Mouse (Mus musculus) embryonic facial prominence, embryonic 12.5 days (tissue): ENCODE measurements at regions not wholly inside any gene's neighbourhood (a gene's known extent, or its start where the extent isn't known, plus 50 kb on each side); places are given as distances from the start of the nearest gene placed in this dataset.

Experiments used
- ATAC-seq: fragments of 200-750 bp; cut with Nextera tagmentation; 2 replicates; pipeline ENCODE4 v1.8.0; 2017; ENCODE audit not compliant: insufficient number of reproducible peaks, insufficient read depth, low FRiP score, low TSS enrichment
- H3K27ac ChIP-seq: fragments of 300-500 bp; sonication (generic); 2 replicates; pipeline ENCODE4 v1.5.1; 2016; ENCODE audit warnings: mild to moderate bottlenecking
- H3K27me3 ChIP-seq: fragments of 300-500 bp; sonication (generic); 2 replicates; pipeline ENCODE4 v1.6.1; 2016; ENCODE audit warnings: mild to moderate bottlenecking, moderate library complexity
- H3K36me3 ChIP-seq: fragments of 300-500 bp; sonication (generic); 2 replicates; pipeline ENCODE4 v1.6.1; 2016; ENCODE audit warnings: mild to moderate bottlenecking
- H3K4me1 ChIP-seq: fragments of 300-500 bp; sonication (generic); 2 replicates; pipeline ENCODE4 v1.6.1; 2016
- H3K4me2 ChIP-seq: fragments of 300-500 bp; sonication (generic); replicated peaks from 2 replicates; pipeline ENCODE4 v1.6.1; 2016; ENCODE audit warnings: mild to moderate bottlenecking, moderate library complexity
- H3K4me3 ChIP-seq: fragments of 300-500 bp; sonication (generic); 2 replicates; pipeline ENCODE4 v1.5.1; 2016; ENCODE audit warnings: mild to moderate bottlenecking
- H3K9ac ChIP-seq: fragments of 300-500 bp; sonication (generic); 2 replicates; pipeline ENCODE4 v1.6.1; 2016; ENCODE audit warnings: mild to moderate bottlenecking, moderate library complexity
- H3K9me3 ChIP-seq: fragments of 300-500 bp; sonication (generic); 2 replicates; pipeline ENCODE4 v1.6.1; 2016; ENCODE audit warnings: mild to moderate bottlenecking, moderate library complexity
- WGBS: fragments of 180-500 bp; shearing (Covaris S2); methylation state at CpG from one replicate; pipeline ENCODE4 v1.1.7; 2016; 5-methylcytosine and 5-hydroxymethylcytosine counted together

GRCm38 (mm10) chr16:49982180-49982579, 181.8 kb downstream of the Cd47 start:
- Histone ChIP-seq H3K9ac (no peak overlapping the region), H3K27me3 (no peaks in the 10 kb centered on the region), H3K27ac (no peak overlapping the region), H3K4me1 (no peaks in the 10 kb centered on the region), H3K4me3 (no peak overlapping the region), H3K9me3 (no peaks in the 10 kb centered on the region), H3K36me3 (no peaks in the 10 kb centered on the region), H3K4me2 (no peak overlapping the region)
- 78% methylated on average over 4 of the region's 4 CpGs for WGBS
- no peak for ATAC-seq

DNA sequence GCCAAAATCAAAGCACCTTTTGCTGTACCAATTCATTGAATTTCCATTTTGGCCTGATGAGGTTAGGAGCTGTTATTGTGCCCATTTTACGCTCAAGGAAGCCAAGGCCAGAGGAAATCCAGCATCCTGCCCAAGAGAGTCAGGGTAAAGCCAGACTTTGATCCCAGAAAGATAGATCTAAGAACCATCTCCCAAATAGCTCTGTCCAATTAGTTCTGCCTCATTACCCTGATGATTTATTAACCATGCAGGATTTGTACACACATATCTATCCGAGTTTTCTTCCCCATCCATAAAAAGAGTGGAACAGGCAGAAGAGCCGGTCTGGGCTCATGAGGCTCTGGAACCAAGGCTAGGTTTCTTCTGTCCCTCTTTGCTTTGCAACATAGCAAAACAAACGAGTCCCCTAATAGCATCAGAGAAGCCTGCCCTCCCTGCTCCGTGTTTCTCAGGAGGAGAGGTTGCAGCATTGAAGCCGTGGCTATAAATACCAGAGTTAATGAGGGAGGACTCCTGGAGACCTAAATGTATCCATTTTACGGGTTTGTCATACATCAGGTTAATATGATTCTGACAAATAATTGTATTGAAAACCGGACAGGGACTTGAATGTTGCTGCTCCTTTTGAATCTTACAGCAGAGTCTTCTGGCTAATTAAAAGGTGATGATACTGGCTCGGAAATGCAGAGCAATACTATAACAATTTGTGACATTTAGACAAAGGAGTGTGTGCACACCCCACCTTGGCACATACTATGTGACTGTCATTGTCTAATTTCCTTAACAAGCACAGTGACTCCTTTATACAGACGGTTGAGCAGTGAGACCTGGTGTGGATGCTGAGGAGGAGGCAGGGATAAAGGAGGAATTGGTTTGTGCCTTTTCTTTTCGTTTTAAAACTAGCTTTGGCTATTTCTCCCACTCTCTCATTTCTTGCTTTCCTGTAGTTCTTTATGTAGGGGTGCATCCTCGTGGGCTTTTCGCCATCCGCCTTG, 185.0 kb downstream of the Cd47 start:
- no peak overlapping the region for H3K4me2 ChIP-seq
- no peak overlapping the region for H3K9ac ChIP-seq
- WGBS, result 64% methylated on average over 14 of the region's 14 CpGs
- no peak for ATAC-seq
- H3K27ac ChIP-seq, result no peak overlapping the region
- H3K27me3 ChIP-seq, result no peaks in the 10 kb centered on the region
- H3K4me3 ChIP-seq, result no peak overlapping the region
- H3K9me3 ChIP-seq, result no peaks in the 10 kb centered on the region
- no peaks in the 10 kb centered on the region for H3K4me1 ChIP-seq
- H3K36me3 ChIP-seq, result no peaks in the 10 kb centered on the region

DNA sequence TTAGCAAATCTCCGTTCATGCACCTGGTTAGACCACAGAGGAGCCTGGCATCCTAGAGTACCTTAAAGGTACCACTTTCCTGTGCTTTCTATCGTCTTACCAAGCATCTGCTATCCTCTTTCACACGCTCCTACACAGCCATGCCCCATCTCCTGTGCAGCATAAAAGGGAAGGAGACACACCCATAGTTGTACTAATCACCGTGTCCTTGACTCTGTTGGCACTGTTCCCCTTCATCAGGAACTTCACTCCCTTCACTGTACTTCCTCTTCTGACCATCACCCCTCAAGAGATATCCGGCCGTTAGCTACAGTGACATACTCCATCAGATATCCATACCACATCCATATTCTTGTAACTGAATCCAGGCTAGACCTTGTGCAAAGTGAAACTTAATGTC, 186.6 kb downstream of the Cd47 start:
- no peaks in the 10 kb centered on the region for H3K9me3 ChIP-seq
- H3K27me3 ChIP-seq, result no peaks in the 10 kb centered on the region
- no peak overlapping the region for H3K4me2 ChIP-seq
- no peak overlapping the region for H3K9ac ChIP-seq
- H3K4me3 ChIP-seq, result no peak overlapping the region
- H3K36me3 ChIP-seq, result no peaks in the 10 kb centered on the region
- 79% methylated on average over 6 of the region's 6 CpGs for WGBS
- no peaks in the 10 kb centered on the region for H3K4me1 ChIP-seq
- H3K27ac ChIP-seq, result no peak overlapping the region
- no peak for ATAC-seq

GRCm38 (mm10) chr16:49995822-49996221, 195.5 kb downstream of the Cd47 start:
- Histone ChIP-seq H3K4me2 (no peak overlapping the region), H3K27me3 (no peaks in the 10 kb centered on the region), H3K27ac (no peak overlapping the region), H3K4me1 (no peaks in the 10 kb centered on the region), H3K36me3 (no peaks in the 10 kb centered on the region), H3K9me3 (no peaks in the 10 kb centered on the region), H3K9ac (no peak overlapping the region), H3K4me3 (no peak overlapping the region)
- ATAC-seq, result no peak
- 80% methylated on average over 3 of the region's 3 CpGs for WGBS

- Histone ChIP-seq H3K4me1 (no peaks in the 10 kb centered on the region), H3K4me2 (no peak overlapping the region), H3K36me3 (no peaks in the 10 kb centered on the region), H3K4me3 (no peak overlapping the region), H3K27ac (no peak overlapping the region), H3K27me3 (no peaks in the 10 kb centered on the region), H3K9me3 (no peaks in the 10 kb centered on the region), H3K9ac (no peak overlapping the region)
- no peak for ATAC-seq
- 86% methylated on average over 5 of the region's 5 CpGs for WGBS
These were observed 196.3 kb downstream of the Cd47 start for GRCm38 (mm10) chr16:49996593-49996992.

DNA sequence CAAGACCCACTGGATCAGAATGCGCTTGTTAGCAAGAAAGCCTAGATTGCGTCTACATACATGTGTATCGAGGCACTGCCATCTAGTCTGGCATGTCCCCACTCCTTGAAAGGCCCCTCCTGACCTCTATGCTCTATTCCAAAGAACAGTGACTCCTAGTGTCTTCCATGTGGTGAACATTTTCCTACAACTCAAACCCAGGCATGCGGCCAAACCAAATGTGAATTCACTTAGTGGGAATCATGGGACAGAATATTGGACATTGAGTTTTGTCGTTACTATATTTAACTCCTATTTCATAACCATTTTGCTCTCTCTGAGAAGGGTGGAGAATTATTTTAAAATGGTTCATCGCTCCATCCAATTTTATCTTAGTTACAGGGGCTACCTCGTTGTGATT, 196.7 kb downstream of the Cd47 start:
- Histone ChIP-seq H3K27ac (no peak overlapping the region), H3K36me3 (no peaks in the 10 kb centered on the region), H3K4me3 (no peak overlapping the region), H3K4me1 (no peaks in the 10 kb centered on the region), H3K4me2 (no peak overlapping the region), H3K27me3 (no peaks in the 10 kb centered on the region), H3K9ac (no peak overlapping the region), H3K9me3 (no peaks in the 10 kb centered on the region)
- ATAC-seq, result no peak
- 85% methylated on average over 7 of the region's 7 CpGs for WGBS

DNA sequence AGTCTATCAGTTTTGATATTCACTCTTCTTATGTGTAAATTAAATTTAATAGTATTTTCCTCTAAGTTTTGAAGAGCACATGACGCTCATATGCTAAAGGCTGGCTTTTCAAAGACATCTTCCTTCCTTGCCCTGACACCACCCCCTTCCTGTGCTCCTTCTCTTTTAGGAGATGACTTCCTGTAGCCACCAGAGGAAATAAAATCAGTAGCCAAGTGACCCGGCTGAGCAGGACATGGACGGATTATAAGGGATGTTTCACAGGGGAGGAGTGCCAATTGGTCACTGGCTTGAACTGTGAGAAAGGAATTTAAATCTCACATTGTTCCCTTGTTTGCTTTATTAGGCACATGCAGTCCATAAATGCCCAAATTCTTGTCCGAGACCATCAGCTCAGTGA, 200.5 kb downstream of the Cd47 start:
- no peak for ATAC-seq
- WGBS, result 62% methylated on average over 4 of the region's 4 CpGs
- H3K4me3 ChIP-seq, result no peak overlapping the region
- no peak overlapping the region for H3K9ac ChIP-seq
- no peak overlapping the region for H3K27ac ChIP-seq
- H3K36me3 ChIP-seq, result no peaks in the 10 kb centered on the region
- no peak overlapping the region for H3K4me2 ChIP-seq
- H3K9me3 ChIP-seq, result no peaks in the 10 kb centered on the region
- H3K4me1 ChIP-seq, result no peaks in the 10 kb centered on the region
- H3K27me3 ChIP-seq, result no peaks in the 10 kb centered on the region

DNA sequence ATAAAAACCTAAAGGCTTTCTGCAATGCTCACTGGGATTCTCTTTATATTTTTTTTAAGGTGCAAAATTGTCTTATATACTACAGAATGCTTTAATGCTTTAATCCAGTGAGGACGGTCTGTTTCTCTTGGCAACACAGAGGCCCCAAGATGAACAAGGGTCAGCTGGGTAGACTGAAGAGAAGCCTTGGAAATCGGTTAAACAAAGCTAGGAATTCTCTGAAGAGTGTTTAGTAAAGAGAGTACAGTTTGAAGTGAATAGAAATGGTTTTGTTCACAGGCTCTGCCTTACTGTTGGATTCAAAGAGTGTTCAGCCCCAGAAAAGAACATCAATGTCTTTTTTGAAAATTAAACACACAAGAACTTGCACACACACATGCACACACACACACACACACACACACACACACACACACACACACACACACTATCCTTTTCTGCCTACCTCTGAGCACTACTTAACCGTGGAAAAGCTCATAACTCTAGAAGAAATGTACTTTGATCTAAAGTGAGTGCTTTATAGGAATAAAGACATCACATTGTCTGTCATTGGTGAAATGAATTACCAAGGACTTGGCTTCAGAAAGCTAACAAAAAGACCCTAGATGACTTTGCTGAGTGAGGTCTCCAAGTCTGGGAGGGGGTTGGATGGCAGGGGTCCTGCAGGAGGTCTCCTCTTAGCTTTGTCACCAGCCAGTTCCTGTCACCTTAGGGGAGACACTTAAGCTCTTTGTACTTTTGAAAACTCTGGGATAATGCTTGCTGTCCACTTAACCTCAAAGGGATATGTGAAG, 201.5 kb downstream of the Cd47 start:
- H3K4me2 ChIP-seq, result no peak overlapping the region
- H3K36me3 ChIP-seq, result no peaks in the 10 kb centered on the region
- H3K4me3 ChIP-seq, result no peak overlapping the region
- H3K9me3 ChIP-seq, result no peaks in the 10 kb centered on the region
- no peak for ATAC-seq
- H3K4me1 ChIP-seq, result no peaks in the 10 kb centered on the region
- H3K9ac ChIP-seq, result no peak overlapping the region
- H3K27me3 ChIP-seq, result no peaks in the 10 kb centered on the region
- WGBS, result 59% methylated on average over 3 of the region's 3 CpGs
- H3K27ac ChIP-seq, result no peak overlapping the region

- Histone ChIP-seq H3K9ac (no peak overlapping the region), H3K27me3 (no peaks in the 10 kb centered on the region), H3K4me3 (no peak overlapping the region), H3K4me2 (no peak overlapping the region), H3K9me3 (no peaks in the 10 kb centered on the region), H3K27ac (no peak overlapping the region), H3K4me1 (no peaks in the 10 kb centered on the region), H3K36me3 (no peaks in the 10 kb centered on the region)
- WGBS, result 86% methylated on average over 3 of the region's 3 CpGs
- no peak for ATAC-seq
These were observed 202.1 kb downstream of the Cd47 start for GRCm38 (mm10) chr16:50002456-50002788.

DNA sequence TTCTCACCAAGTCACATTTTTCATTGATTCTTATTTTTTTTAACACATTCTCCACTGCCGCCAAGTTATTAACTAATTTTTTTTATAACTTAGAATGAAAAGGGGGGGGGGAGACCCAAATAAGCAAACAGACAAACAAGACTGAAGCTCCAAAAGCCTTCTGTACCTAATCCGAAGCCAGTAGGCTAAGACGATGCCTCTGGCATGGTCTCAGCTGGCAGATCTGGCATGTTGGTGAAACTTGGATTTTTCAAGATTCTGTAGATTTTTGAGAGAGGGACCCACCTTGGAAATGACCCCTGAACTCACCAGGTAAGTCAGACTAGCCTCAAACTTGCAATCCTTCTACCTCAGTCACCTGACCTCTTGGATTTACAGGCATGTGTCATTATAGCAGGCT, 208.7 kb downstream of the Cd47 start:
- no peak overlapping the region for H3K4me3 ChIP-seq
- ATAC-seq, result no peak
- no peak overlapping the region for H3K9ac ChIP-seq
- H3K27ac ChIP-seq, result no peak overlapping the region
- no peaks in the 10 kb centered on the region for H3K4me1 ChIP-seq
- H3K4me2 ChIP-seq, result no peak overlapping the region
- 88% methylated on average over 3 of the region's 3 CpGs for WGBS
- no peaks in the 10 kb centered on the region for H3K27me3 ChIP-seq
- H3K36me3 ChIP-seq, result no peaks in the 10 kb centered on the region
- H3K9me3 ChIP-seq, result no peaks in the 10 kb centered on the region

DNA sequence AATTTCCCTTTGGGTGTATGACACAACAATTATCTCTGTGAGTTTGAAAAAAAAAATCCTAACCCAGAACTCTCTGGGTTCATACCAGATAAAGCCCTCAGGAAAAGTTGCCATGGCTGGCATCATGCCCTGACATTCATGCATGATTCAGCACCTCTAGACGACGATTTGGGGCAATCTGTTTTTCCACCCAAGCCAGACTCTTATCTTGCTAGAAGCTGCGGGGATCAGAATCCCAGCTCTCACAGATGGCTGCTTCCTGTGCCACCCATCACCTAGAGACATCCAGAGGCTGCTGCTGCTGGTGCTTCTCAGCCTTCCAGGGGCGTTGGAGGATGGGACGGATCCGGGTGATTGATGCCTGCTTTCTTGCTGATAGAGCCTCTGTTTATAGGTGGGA, 209.2 kb downstream of the Cd47 start:
- no peak for ATAC-seq
- H3K4me1 ChIP-seq, result no peaks in the 10 kb centered on the region
- 61% methylated on average over 6 of the region's 6 CpGs for WGBS
- H3K27me3 ChIP-seq, result no peaks in the 10 kb centered on the region
- H3K36me3 ChIP-seq, result no peaks in the 10 kb centered on the region
- H3K27ac ChIP-seq, result no peak overlapping the region
- H3K9me3 ChIP-seq, result no peaks in the 10 kb centered on the region
- no peak overlapping the region for H3K9ac ChIP-seq
- H3K4me2 ChIP-seq, result no peak overlapping the region
- H3K4me3 ChIP-seq, result no peak overlapping the region

- no peaks in the 10 kb centered on the region for H3K27me3 ChIP-seq
- H3K9me3 ChIP-seq, result no peaks in the 10 kb centered on the region
- H3K36me3 ChIP-seq, result no peaks in the 10 kb centered on the region
- no peaks in the 10 kb centered on the region for H3K4me1 ChIP-seq
- H3K4me2 ChIP-seq, result no peak overlapping the region
- H3K27ac ChIP-seq, result no peak overlapping the region
- 73% methylated on average over 5 of the region's 5 CpGs for WGBS
- ATAC-seq, result no peak
- no peak overlapping the region for H3K9ac ChIP-seq
- H3K4me3 ChIP-seq, result no peak overlapping the region
These were observed 209.7 kb downstream of the Cd47 start for GRCm38 (mm10) chr16:50010074-50010473.
